Mouse (Mus musculus) CH12.LX (cell line): ENCODE results near the gene Mmgt2.

Experiments
- MYC ChIP-seq: IDR thresholded peaks from 2 replicates; pipeline ENCODE4 v1.6.1; 2011; ENCODE audit warnings: low read depth, mild to moderate bottlenecking, improper control_type of control experiment, low read length
- POLR2A ChIP-seq: IDR thresholded peaks from 2 replicates; pipeline ENCODE4 v1.6.1; 2011; ENCODE audit warnings: low read depth, mild to moderate bottlenecking, improper control_type of control experiment, low read length

GRCm38 (mm10) chr11:62695126-62695525, 46.7 kb downstream of the Mmgt2 start:
- TF ChIP-seq MYC (no peak), POLR2A (no peak)
